Mouse (Mus musculus): ENCODE measurements around the gene Fcmr.

GRCm38 (mm10) chr1:130854819-130855218 lies 10.7 kb upstream of the Fcmr start:
- TF ChIP-seq CTCF (conservative IDR thresholded peaks at IDR 0.05; ENCODE audit: low read length), result no peak
- no peak for TF ChIP-seq NANOG (IDR thresholded peaks at IDR 0.05; ENCODE audit: borderline replicate concordance, low read length)

All from E14TG2a.4 (cell line).